Mouse (Mus musculus) thymus, postnatal 14 days (tissue): Measurements from ENCODE around the gene Nsun5.
"Not testable (repeated sequence)": the region's sequence is repeated elsewhere in the genome, so short reads cannot be mapped to it uniquely, and the experiment has no call there.

Experiments used
- DNase-seq: peaks from one replicate; pipeline ENCODE4 v3.0.0; 2021

Gene Nsun5

GRCm38 (mm10) chr5:135369787-135370654 lies at the start of gene Nsun5:
Nsun5 (plus strand) TSS chr5:135369953.
- DNase-seq = peak; percentile 97

- no peak for DNase-seq
These were observed 47.6 kb upstream of the Nsun5 start for GRCm38 (mm10) chr5:135322197-135322596.

GRCm38 (mm10) chr5:135326121-135326659 lies 43.6 kb upstream of the Nsun5 start:
- DNase-seq = no peak

GRCm38 (mm10) chr5:135329471-135329870 lies 40.3 kb upstream of the Nsun5 start:
- no peak for DNase-seq

GRCm38 (mm10) chr5:135330201-135330600 lies 39.6 kb upstream of the Nsun5 start:
- DNase-seq = no peak

- no peak for DNase-seq
These were observed 38.6 kb upstream of the Nsun5 start for GRCm38 (mm10) chr5:135331161-135331560.

GRCm38 (mm10) chr5:135337575-135337974 lies 32.2 kb upstream of the Nsun5 start:
- DNase-seq = no peak

- DNase-seq = no peak
These were observed 23.8 kb upstream of the Nsun5 start for GRCm38 (mm10) chr5:135345989-135346388.

GRCm38 (mm10) chr5:135346430-135346829 lies 23.3 kb upstream of the Nsun5 start:
- no peak for DNase-seq

- DNase-seq = no peak
These were observed 22.2 kb upstream of the Nsun5 start for GRCm38 (mm10) chr5:135347511-135348011.

GRCm38 (mm10) chr5:135349862-135350261 lies 19.9 kb upstream of the Nsun5 start, which contains the start of gene Fkbp6:
Fkbp6 (minus strand) TSS chr5:135350044.
- no peak for DNase-seq

- no peak for DNase-seq
These were observed 18.1 kb upstream of the Nsun5 start for GRCm38 (mm10) chr5:135351606-135352005.

- no peak for DNase-seq
These were observed 16.8 kb upstream of the Nsun5 start, which contains the start of gene Trim50 for GRCm38 (mm10) chr5:135352995-135353394. Trim50 (plus strand) TSS chr5:135353295.

GRCm38 (mm10) chr5:135353564-135353963 lies 16.2 kb upstream of the Nsun5 start:
- peak; percentile 25 for DNase-seq

GRCm38 (mm10) chr5:135356090-135356489 lies 13.7 kb upstream of the Nsun5 start:
- no peak for DNase-seq

- peak; percentile 41 for DNase-seq
These were observed 12.2 kb upstream of the Nsun5 start for GRCm38 (mm10) chr5:135357556-135357955.

GRCm38 (mm10) chr5:135359772-135360171 lies 10.0 kb upstream of the Nsun5 start:
- DNase-seq = no peak

GRCm38 (mm10) chr5:135362572-135362971 lies 7.2 kb upstream of the Nsun5 start:
- DNase-seq = no peak

- DNase-seq = peak; percentile 20
These were observed 6.2 kb upstream of the Nsun5 start for GRCm38 (mm10) chr5:135363540-135363939.

GRCm38 (mm10) chr5:135367841-135368240 lies 1.9 kb upstream of the Nsun5 start:
- no peak for DNase-seq

GRCm38 (mm10) chr5:135368312-135368711 lies 1.4 kb upstream of the Nsun5 start:
- no peak for DNase-seq

GRCm38 (mm10) chr5:135369196-135369595 lies 557 bp upstream of the Nsun5 start:
- DNase-seq = not testable (repeated sequence)

GRCm38 (mm10) chr5:135371195-135371594 lies 1.4 kb downstream of the Nsun5 start:
- DNase-seq = no peak

- no peak for DNase-seq
These were observed 3.8 kb downstream of the Nsun5 start for GRCm38 (mm10) chr5:135373601-135374000.
